Mouse (Mus musculus): Measurements from ENCODE around the gene Gm28036. TPM values are rescaled to one million over a fixed set of nuclear protein-coding genes. Genes with fewer than 3 reads are reported as not detected.

Gene Gm28036
- total RNA-seq, 2 experiments from 2014 or later: 18.9 to 23.9 TPM

Other genes starting within 250 kb of the Gm28036 start
- gene Uqcc1, start 196.8 kb downstream of the Gm28036 start, total RNA-seq (2021): 10 to 100 TPM; 84.7 to 91.8 TPM
- not detected for gene Gm15557, start 186.4 kb downstream of the Gm28036 start, total RNA-seq (2021)
- under 1 TPM; 0.19 to 0.21 TPM for gene Gdf5, start 181.7 kb downstream of the Gm28036 start, total RNA-seq (2021)
- 10 to 100 TPM; 18.2 to 19.5 TPM for gene Cep250, start 170.6 kb downstream of the Gm28036 start, total RNA-seq (2021)
- 1 to 10 TPM in 1 of 2 experiments, under 1 TPM in 1; 0.74 to 1.4 TPM for gene 6430550D23Rik, start 119.1 kb downstream of the Gm28036 start, total RNA-seq (2021)
- 100 to 1,000 TPM; 216 to 235 TPM for gene Ergic3, start 119.0 kb downstream of the Gm28036 start, total RNA-seq (2021)
- not detected for gene Fer1l4, start 74.1 kb downstream of the Gm28036 start, total RNA-seq (2021)
- gene Spag4, start 61.9 kb downstream of the Gm28036 start, total RNA-seq (2021): 1 to 10 TPM; 4.2 to 4.4 TPM
- 10 to 100 TPM; 23.4 to 25.3 TPM for gene Cpne1, start 15.1 kb downstream of the Gm28036 start, total RNA-seq (2021)
- gene Rbm12, start 15.1 kb downstream of the Gm28036 start, total RNA-seq (2021): 10 to 100 TPM; 22.9 to 24.9 TPM
- 100 to 1,000 TPM; 156 to 162 TPM for gene Romo1, start 16.9 kb upstream of the Gm28036 start, total RNA-seq (2021)
- gene Nfs1, start 17.1 kb upstream of the Gm28036 start, total RNA-seq (2021): 10 to 100 TPM; 36.0 to 39.4 TPM
- 100 to 1,000 TPM; 286 to 287 TPM for gene Rbm39, start 53.1 kb upstream of the Gm28036 start, total RNA-seq (2021)
- gene Phf20, start 69.4 kb upstream of the Gm28036 start, total RNA-seq (2021): 10 to 100 TPM; 87.7 to 97.8 TPM
- 1 to 10 TPM; 5.4 to 5.6 TPM for gene Cnbd2, start 185.2 kb upstream of the Gm28036 start, total RNA-seq (2021)
- 10 to 100 TPM; 79.6 to 86.0 TPM for gene Scand1, start 185.6 kb upstream of the Gm28036 start, total RNA-seq (2021)